Mouse (Mus musculus): ENCODE results near the gene Actr3b.

DNA sequence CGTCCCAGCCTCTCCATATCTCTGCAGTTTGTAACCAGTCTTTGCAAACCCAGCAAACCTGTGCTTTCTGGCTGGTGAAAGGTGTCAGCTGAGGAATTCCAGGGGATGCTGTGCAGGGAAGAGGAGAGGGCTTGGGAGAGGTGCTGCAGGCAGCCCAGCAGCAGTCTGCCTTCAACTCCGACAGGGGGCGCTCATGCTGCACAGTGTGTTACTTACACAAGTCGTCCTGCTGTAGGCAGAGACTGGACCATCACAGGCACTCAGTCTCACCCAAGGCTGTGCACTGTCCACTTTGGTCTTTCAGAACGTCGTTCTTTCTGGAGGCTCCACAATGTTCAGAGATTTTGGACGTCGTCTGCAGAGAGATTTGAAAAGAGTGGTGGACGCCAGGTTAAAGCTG lies 88.3 kb downstream of the Actr3b start:
- TF ChIP-seq CTCF (IDR thresholded peaks at IDR 0.05; ENCODE audit: control insufficient read depth, insufficient read depth, insufficient replicate concordance, low read depth, low read length) (peak; percentile 75; the same call in 1 of the 2 replicates), POLR2A (IDR thresholded peaks at IDR 0.05; ENCODE audit: control insufficient read depth, low read depth, low read length) (no peak)

Measured in testis, adult 2 months (tissue).